Mouse (Mus musculus) urinary bladder, postnatal 10 days (tissue): ENCODE results near the gene Adamts5.

Source experiments
- DNase-seq: peaks from one replicate; pipeline ENCODE4 v3.0.0; 2022; ENCODE audit warnings: low spot score

The Adamts5 gene

DNA sequence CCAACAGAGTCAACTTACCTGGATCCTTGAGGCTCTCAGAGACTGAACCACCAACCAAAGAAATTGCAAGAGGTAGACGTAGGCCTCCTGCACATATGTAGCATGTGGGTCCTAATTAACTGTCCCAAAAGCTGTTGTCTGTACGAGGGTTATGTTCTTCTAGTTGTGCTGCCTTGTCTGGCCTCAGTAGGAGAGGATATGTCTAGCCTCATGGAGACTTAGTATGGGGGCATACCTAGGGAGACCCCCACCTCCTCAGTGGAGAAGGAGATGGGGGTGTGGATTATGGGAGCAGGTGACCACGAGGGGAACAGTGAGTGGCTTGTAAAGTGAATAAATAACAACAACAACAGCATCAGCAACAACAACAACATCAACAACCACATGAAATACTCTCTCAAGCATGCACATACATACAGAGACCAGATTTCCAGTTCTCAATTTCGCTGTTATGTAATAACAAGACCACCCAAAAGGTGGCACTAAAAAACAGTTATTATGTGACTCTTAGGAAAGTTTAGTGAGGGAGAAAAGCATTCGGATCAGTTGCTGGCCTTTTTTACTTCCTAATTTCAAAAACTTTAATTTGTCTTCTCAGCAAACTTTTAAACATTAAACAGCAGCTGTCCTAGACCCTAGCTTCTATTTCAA lies 81.7 kb downstream of the Adamts5 start:
- no peak for DNase-seq

GRCm38 (mm10) chr16:85814116-85814515 lies 87.5 kb downstream of the Adamts5 start:
- no peak for DNase-seq

DNA sequence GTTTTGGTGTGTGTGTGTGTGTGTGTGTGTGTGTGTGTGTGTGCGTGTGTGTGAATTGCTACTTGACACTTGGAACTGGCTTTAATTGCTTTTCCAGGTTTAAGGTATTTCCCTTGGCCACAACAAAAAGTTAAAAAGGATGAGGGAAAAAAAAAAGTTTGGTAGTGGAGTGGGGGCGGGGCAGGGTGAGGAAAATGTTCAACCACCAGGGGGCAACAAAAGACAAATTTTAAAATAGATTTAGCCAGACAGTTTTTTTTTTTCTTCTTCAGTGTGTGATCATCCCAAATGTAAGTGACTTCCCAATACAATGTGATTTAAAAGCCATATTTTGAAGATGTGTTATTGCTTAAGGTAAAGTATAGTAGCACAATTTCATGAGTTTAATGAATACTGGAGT lies 94.0 kb downstream of the Adamts5 start:
- no peak for DNase-seq

- no peak for DNase-seq
Measured at GRCm38 (mm10) chr16:85807072-85807471, 94.6 kb downstream of the Adamts5 start.
